Mouse (Mus musculus) cerebellum, postnatal 10 days (tissue): Measurements from ENCODE around the gene Bhlha15.

Source experiments
- DNase-seq, 2 experiments: peaks; one replicate each; pipeline ENCODE4 v3.0.0; 2021; ENCODE audit warnings: mixed read lengths in 2 of 2

The Bhlha15 gene

GRCm38 (mm10) chr5:144189950-144190583 is at the start of gene Bhlha15:
Gene Bhlha15, plus strand, starts transcription at chr5:144190286.
- peak; percentile 46 to 53 for DNase-seq

- DNase-seq = no peak
These were observed 46.6 kb upstream of the Bhlha15 start for GRCm38 (mm10) chr5:144143531-144143930.

GRCm38 (mm10) chr5:144146898-144147297 is 43.2 kb upstream of the Bhlha15 start:
- DNase-seq = no peak

- DNase-seq = no peak
These were observed 40.6 kb upstream of the Bhlha15 start for GRCm38 (mm10) chr5:144149530-144149929.

GRCm38 (mm10) chr5:144151270-144151669 is 38.8 kb upstream of the Bhlha15 start:
- no peak for DNase-seq

- peak; percentile 80 to 87 for DNase-seq
These were observed 35.6 kb upstream of the Bhlha15 start for GRCm38 (mm10) chr5:144154528-144154927.

GRCm38 (mm10) chr5:144158604-144159003 is 31.5 kb upstream of the Bhlha15 start:
- peak; percentile 71 to 78 for DNase-seq

- DNase-seq = no peak
These were observed 30.9 kb upstream of the Bhlha15 start for GRCm38 (mm10) chr5:144159137-144159536.

- no peak for DNase-seq
These were observed 27.8 kb upstream of the Bhlha15 start for GRCm38 (mm10) chr5:144162080-144162812.

- DNase-seq = peak; percentile 63 to 68
These were observed 27.1 kb upstream of the Bhlha15 start for GRCm38 (mm10) chr5:144162813-144163517.

- no peak for DNase-seq
These were observed 24.3 kb upstream of the Bhlha15 start for GRCm38 (mm10) chr5:144165756-144166155.

GRCm38 (mm10) chr5:144169275-144169975 is 20.7 kb upstream of the Bhlha15 start:
- DNase-seq = peak; percentile 68 to 76

- no peak for DNase-seq
These were observed 16.4 kb upstream of the Bhlha15 start for GRCm38 (mm10) chr5:144173648-144174047.

GRCm38 (mm10) chr5:144178216-144178615 is 11.9 kb upstream of the Bhlha15 start:
- DNase-seq = no peak

GRCm38 (mm10) chr5:144181249-144181648 is 8.8 kb upstream of the Bhlha15 start:
- no peak for DNase-seq

- DNase-seq = no peak
These were observed 7.4 kb upstream of the Bhlha15 start for GRCm38 (mm10) chr5:144182542-144183247.

- DNase-seq = peak in 1 of 2 experiments; percentile 15
These were observed 6.9 kb upstream of the Bhlha15 start for GRCm38 (mm10) chr5:144183248-144183559.

- DNase-seq = peak in 1 of 2 experiments; percentile 17
These were observed 6.3 kb upstream of the Bhlha15 start for GRCm38 (mm10) chr5:144183647-144184335.

GRCm38 (mm10) chr5:144184350-144185045 is 5.6 kb upstream of the Bhlha15 start:
- DNase-seq = peak in 1 of 2 experiments; percentile 17

- DNase-seq = no peak
These were observed 1.7 kb upstream of the Bhlha15 start for GRCm38 (mm10) chr5:144188422-144188821.

- DNase-seq = no peak
These were observed 759 bp upstream of the Bhlha15 start for GRCm38 (mm10) chr5:144189327-144189726.
